Mouse (Mus musculus): ENCODE data around the gene Iqschfp. TPM values are rescaled to one million over a fixed set of nuclear protein-coding genes. Genes with fewer than 3 reads are reported as not detected.

The Iqschfp gene
- total RNA-seq, 2 experiments from 2014 or later: 18.6 to 20.3 TPM

GRCm38 (mm10) chr3:68564978-68565674 is 673.1 kb downstream of the Iqschfp start:
- DNase-seq (ENCODE audit: low spot score in 2 of 2): no peak

GRCm38 (mm10) chr3:68565675-68566055 is 673.6 kb downstream of the Iqschfp start:
- no peak for DNase-seq (ENCODE audit: low spot score in 2 of 2)

- DNase-seq (ENCODE audit: low spot score in 2 of 2): no peak
Measured at GRCm38 (mm10) chr3:68567581-68567980, 675.5 kb downstream of the Iqschfp start.

- DNase-seq (ENCODE audit: low spot score in 2 of 2): no peak
Measured at GRCm38 (mm10) chr3:68568149-68568548, 676.1 kb downstream of the Iqschfp start.

- no peak for DNase-seq (ENCODE audit: low spot score in 2 of 2)
Measured at GRCm38 (mm10) chr3:68568716-68569115, 676.7 kb downstream of the Iqschfp start.

GRCm38 (mm10) chr3:68570319-68570718 is 678.3 kb downstream of the Iqschfp start:
- no peak for DNase-seq (ENCODE audit: low spot score in 2 of 2)

GRCm38 (mm10) chr3:68572249-68573225 is 680.5 kb downstream of the Iqschfp start:
- peak; percentile 86 to 91 for DNase-seq (ENCODE audit: low spot score in 2 of 2)

GRCm38 (mm10) chr3:68573226-68573624 is 681.2 kb downstream of the Iqschfp start:
- DNase-seq (ENCODE audit: low spot score in 2 of 2): no peak

GRCm38 (mm10) chr3:68574097-68574496 is 682.1 kb downstream of the Iqschfp start:
- no peak for DNase-seq (ENCODE audit: low spot score in 2 of 2)

GRCm38 (mm10) chr3:68574565-68574964 is 682.5 kb downstream of the Iqschfp start:
- no peak for DNase-seq (ENCODE audit: low spot score in 2 of 2)

GRCm38 (mm10) chr3:68575636-68576340 is 683.8 kb downstream of the Iqschfp start:
- DNase-seq (ENCODE audit: low spot score in 2 of 2): no peak

- DNase-seq (ENCODE audit: low spot score in 2 of 2): peak; percentile 77 to 83
Measured at GRCm38 (mm10) chr3:68576431-68576830, 684.4 kb downstream of the Iqschfp start.

GRCm38 (mm10) chr3:68576948-68577347 is 684.9 kb downstream of the Iqschfp start:
- DNase-seq (ENCODE audit: low spot score in 2 of 2): no peak

GRCm38 (mm10) chr3:68581591-68581990 is 689.6 kb downstream of the Iqschfp start:
- DNase-seq (ENCODE audit: low spot score in 2 of 2): no peak

- DNase-seq (ENCODE audit: low spot score in 2 of 2): no peak
Measured at GRCm38 (mm10) chr3:68582103-68582740, 690.2 kb downstream of the Iqschfp start.

GRCm38 (mm10) chr3:68583031-68583693 is 691.1 kb downstream of the Iqschfp start:
- no peak for DNase-seq (ENCODE audit: low spot score in 2 of 2)

GRCm38 (mm10) chr3:68583771-68584511 is 691.9 kb downstream of the Iqschfp start:
- DNase-seq (ENCODE audit: low spot score in 2 of 2): no peak

GRCm38 (mm10) chr3:68585213-68585612 is 693.2 kb downstream of the Iqschfp start:
- DNase-seq (ENCODE audit: low spot score in 2 of 2): no peak

GRCm38 (mm10) chr3:68586646-68587064 is 694.6 kb downstream of the Iqschfp start:
- no peak for DNase-seq (ENCODE audit: low spot score in 2 of 2)
